Mouse (Mus musculus): ENCODE data around the gene Mael.

Mael gene

DNA sequence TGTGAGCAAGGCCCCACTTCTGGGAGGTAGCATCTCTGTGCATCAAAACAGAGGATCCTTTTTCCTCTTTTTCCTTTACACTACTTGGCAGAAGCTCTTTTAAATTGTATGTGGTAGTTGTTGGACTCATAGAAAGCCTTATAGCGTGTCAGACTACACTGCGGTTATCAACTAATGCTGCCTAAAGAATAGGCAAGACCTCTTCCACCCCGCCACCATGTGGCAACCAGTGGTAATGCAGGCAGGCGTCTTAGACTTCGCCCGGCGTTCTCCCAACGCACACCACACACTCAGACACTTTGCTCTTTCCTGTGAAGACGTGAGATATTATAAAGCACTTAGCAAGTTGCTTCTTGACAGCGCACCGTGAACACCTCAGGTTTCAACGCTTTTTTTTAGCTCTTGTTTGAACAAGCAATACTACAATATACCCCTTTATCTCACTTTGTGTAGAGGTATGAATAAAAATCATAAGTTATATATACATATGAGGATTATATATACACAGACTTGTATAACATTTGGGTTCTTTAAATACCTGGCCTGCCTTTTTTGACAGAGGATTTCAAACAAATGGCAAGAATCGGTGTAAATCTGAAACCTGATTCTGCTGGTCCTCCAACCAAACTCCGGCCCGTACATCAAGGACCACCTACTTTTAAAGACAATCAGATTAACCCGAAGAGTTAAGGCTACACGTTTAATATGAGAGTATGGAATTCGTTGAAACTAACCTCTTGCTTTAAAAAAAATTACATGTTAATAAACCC lies 85.0 kb downstream of the Mael start:
- peak; percentile 66 to 89 for DNase-seq

DNA sequence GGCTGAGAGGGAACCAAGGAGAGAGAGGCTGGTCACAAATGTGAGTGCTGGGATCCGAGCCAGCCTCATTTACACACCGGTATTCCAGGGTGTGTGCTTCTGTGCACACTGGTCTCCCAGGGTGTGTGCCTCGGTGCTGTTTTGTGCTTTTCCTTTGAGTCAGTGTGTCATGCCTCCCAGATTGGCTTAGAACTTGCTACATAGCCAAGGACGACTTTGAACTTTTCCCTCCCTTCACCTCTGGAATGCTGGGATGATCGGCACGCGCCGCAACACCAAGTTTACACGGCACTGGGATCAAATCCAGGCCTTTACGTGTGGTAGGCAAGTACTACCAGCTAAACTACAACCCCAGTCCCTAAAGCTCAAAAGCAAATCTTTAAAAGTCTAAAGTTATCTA lies 86.5 kb downstream of the Mael start:
- DNase-seq: no peak

DNA sequence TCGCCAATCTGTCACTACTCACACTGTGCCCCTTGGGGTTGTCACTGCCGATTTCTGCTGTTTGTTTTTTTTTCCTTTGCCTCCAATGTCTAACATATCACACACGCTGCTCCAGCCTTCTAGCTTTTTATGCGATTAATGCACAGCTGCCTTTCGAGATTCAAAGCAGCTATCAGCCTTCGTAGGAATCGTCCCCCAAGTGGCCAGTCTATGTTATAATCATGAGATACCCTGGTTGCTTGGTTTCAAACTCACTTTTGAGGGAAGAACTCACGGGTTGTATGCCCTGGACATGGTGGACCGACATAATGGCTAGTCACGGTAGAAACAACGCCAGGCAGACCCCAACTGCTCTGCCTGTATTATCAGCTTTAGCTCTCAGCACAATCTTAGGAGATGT lies 87.2 kb downstream of the Mael start:
- DNase-seq: no peak
